Mouse (Mus musculus): ENCODE results near the gene Asb5. TPM values are rescaled to one million over a fixed set of nuclear protein-coding genes. Genes with fewer than 3 reads are reported as not detected.

The Asb5 gene
- polyA plus RNA-seq, 2 experiments = 0.18 to 1.2 TPM

DNA sequence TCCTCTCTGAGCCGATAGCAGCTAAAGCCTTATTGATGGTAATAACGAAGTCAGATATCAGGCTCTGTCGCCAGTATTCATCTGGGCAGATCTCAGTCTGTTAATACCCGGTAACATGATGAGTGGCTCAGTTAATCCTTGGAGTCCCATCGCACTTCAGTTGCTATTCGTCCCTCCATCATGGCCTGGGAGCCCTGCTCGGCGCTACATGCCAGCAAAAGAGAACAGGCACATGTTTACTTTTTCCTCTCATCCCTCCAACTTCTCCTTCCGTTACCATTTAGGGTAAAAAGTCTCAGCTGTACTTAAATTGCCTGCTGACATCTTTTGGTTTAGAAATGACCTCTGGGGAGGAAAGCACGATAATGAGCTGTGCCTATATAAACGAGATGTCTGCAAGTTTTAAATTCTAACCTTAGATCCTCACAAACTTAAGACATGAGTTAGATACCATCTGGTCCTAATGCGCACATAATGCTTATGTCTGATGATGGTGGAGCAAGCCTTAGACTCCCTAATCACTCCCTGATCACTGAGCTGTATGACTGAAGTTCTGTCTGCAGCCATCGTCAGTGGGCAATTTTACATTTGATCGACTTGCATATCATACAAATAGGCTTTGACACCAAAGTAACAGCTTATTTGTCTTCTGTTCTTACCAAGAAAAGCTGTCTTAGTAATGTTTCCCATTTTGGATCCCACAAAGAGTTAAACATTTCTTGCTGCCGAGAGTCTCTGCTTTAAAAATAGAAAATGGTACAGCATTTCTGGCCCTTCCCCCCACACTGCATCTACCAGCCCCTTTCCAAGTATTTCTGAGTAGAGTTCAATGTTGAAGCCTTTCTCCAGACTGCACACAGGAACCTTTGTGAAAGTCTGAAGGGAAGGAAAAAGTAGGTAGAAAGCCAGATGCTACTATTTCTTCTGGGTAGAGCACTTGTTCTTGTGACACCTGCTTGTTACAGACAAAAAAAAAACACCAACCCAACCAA lies 41.5 kb downstream of the Asb5 start:
- 65% methylated on average over 15 of the region's 15 CpGs for WGBS (ENCODE audit: insufficient replicate concordance)
- H3K4me1 ChIP-seq (replicated peaks; ENCODE audit: control insufficient read depth in 2 of 2, insufficient read depth in 2 of 2, low read length in 1 of 2) = peaks cover 0 to 3% of the 10 kb centered on the region in 2 experiments; a peak in 1 of 4 replicates
- H3K9ac ChIP-seq (replicated peaks) = no peak overlapping the region
- no peak overlapping the region for H3K4me2 ChIP-seq (ENCODE audit: low read depth)
- no peaks in the 10 kb centered on the region for H3K9me3 ChIP-seq (ENCODE audit: control insufficient read depth, low read length)
- DNase-seq (ENCODE audit: low read depth in 3 of 3, low spot score in 3 of 3) = no peak
- H3K4me3 ChIP-seq (ENCODE audit: insufficient read depth in 1 of 2, low read depth in 2 of 2, low read length in 2 of 2) = no peak overlapping the region
- ATAC-seq (ENCODE audit: insufficient read depth) = no peak
- no peak overlapping the region for H3K27ac ChIP-seq
- H3K27me3 ChIP-seq (ENCODE audit: control insufficient read depth, insufficient read depth, low read length) = no peaks in the 10 kb centered on the region
- TF ChIP-seq EP300 (IDR thresholded peaks at IDR 0.05; ENCODE audit: low read depth) = no peak
- no peak for TF ChIP-seq CTCF (IDR thresholded peaks at IDR 0.05; ENCODE audit: low read depth)
- H3K36me3 ChIP-seq (replicated peaks; ENCODE audit: control insufficient read depth, insufficient read depth, low read depth) = no peaks in the 10 kb centered on the region

DNA sequence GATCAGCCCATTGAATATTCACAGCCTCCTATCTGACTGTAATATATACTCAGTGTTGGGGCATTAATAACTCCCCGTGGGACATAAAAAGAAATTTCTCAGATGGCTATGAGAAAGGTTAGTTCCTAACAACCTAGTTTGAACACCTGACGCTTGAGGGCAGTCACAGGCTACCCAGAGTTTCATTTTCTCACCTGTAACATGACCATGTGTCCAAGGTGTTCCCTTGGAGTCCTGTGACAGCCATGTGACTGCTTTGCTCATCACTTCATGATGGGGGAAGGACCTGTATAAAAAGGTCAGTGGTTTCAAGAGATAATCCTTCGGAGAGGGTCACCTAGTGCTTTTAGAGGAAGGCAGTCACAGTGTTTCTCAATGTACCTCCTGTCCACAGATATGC lies 52.1 kb downstream of the Asb5 start:
- Histone ChIP-seq H3K36me3 (replicated peaks; ENCODE audit: control insufficient read depth, insufficient read depth, low read depth) (no peaks in the 10 kb centered on the region), H3K4me1 (replicated peaks; ENCODE audit: control insufficient read depth in 2 of 2, insufficient read depth in 2 of 2, low read length in 1 of 2) (no peaks in the 10 kb centered on the region), H3K4me2 (ENCODE audit: low read depth) (no peak overlapping the region), H3K9me3 (ENCODE audit: control insufficient read depth, low read length) (no peaks in the 10 kb centered on the region), H3K9ac (replicated peaks) (no peak overlapping the region), H3K4me3 (ENCODE audit: insufficient read depth in 1 of 2, low read depth in 2 of 2, low read length in 2 of 2) (no peak overlapping the region), H3K27ac (no peak overlapping the region), H3K27me3 (ENCODE audit: control insufficient read depth, insufficient read depth, low read length) (no peaks in the 10 kb centered on the region)
- no peak for TF ChIP-seq CTCF (IDR thresholded peaks at IDR 0.05; ENCODE audit: low read depth)
- TF ChIP-seq EP300 (IDR thresholded peaks at IDR 0.05; ENCODE audit: low read depth) = no peak
- ATAC-seq (ENCODE audit: insufficient read depth) (no peak), DNase-seq (ENCODE audit: low read depth in 3 of 3, low spot score in 3 of 3) (no peak)
- WGBS (ENCODE audit: insufficient replicate concordance) = 48% methylated on average over 3 of the region's 3 CpGs

DNA sequence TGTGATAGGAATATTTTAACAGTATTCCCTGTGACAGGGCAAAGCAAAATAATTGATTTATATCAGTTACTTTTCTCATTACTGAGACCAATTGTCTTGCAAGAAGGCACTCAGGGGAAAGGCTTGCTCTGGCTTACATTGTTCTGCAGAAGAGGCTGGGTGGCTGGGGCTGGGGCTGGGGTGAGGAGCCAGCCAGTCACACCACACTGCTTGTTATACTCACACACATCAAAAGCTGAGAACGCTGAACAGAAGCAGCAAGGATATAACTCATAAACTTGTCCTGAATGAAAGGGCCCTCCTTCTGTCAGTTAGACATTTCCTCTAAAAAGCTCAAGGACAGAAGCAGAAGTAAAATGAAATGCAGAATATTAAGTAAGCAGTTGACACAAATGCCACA lies 53.5 kb downstream of the Asb5 start:
- DNase-seq (ENCODE audit: low read depth in 3 of 3, low spot score in 3 of 3) (no peak), ATAC-seq (ENCODE audit: insufficient read depth) (no peak)
- no peak overlapping the region for H3K27ac ChIP-seq
- H3K9me3 ChIP-seq (ENCODE audit: control insufficient read depth, low read length) = no peaks in the 10 kb centered on the region
- H3K36me3 ChIP-seq (replicated peaks; ENCODE audit: control insufficient read depth, insufficient read depth, low read depth) = no peaks in the 10 kb centered on the region
- no peak overlapping the region for H3K4me2 ChIP-seq (ENCODE audit: low read depth)
- 24% methylated on average over 1 of the region's 1 CpGs for WGBS (ENCODE audit: insufficient replicate concordance)
- H3K4me1 ChIP-seq (replicated peaks; ENCODE audit: control insufficient read depth in 2 of 2, insufficient read depth in 2 of 2, low read length in 1 of 2) = no peaks in the 10 kb centered on the region
- H3K27me3 ChIP-seq (ENCODE audit: control insufficient read depth, insufficient read depth, low read length) = no peaks in the 10 kb centered on the region
- no peak overlapping the region for H3K4me3 ChIP-seq (ENCODE audit: insufficient read depth in 1 of 2, low read depth in 2 of 2, low read length in 2 of 2)
- TF ChIP-seq EP300 (IDR thresholded peaks at IDR 0.05; ENCODE audit: low read depth) (no peak), CTCF (IDR thresholded peaks at IDR 0.05; ENCODE audit: low read depth) (no peak)
- no peak overlapping the region for H3K9ac ChIP-seq (replicated peaks)

DNA sequence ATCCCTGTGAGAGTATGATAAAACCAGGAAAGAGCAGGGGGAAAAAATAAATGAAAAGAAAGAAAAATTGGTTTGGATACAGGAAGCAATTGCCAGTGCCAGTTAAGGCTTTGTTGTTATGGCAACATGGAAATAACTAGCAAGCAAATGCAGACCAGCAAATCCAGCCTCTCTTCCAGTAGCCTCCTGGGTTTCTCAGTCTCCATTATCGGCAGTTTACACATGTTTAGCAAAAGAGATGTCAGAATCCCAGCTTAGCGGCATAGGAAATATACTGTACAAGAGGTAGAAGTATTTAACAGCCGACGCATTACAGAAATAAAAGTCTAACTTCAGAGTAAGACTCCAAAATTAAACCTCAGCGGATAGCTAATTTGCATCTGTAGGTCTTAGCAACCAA lies 65.3 kb downstream of the Asb5 start:
- Histone ChIP-seq H3K36me3 (replicated peaks; ENCODE audit: control insufficient read depth, insufficient read depth, low read depth) (no peaks in the 10 kb centered on the region), H3K9me3 (ENCODE audit: control insufficient read depth, low read length) (no peaks in the 10 kb centered on the region), H3K4me2 (ENCODE audit: low read depth) (no peak overlapping the region), H3K27ac (no peak overlapping the region), H3K4me3 (ENCODE audit: insufficient read depth in 1 of 2, low read depth in 2 of 2, low read length in 2 of 2) (no peak overlapping the region), H3K4me1 (replicated peaks; ENCODE audit: control insufficient read depth in 2 of 2, insufficient read depth in 2 of 2, low read length in 1 of 2) (0 out of 4 replicates have a peak, but pooled peaks cover 0 to 2% of the 10 kb centered on the region in 2 experiments), H3K9ac (replicated peaks) (no peak overlapping the region), H3K27me3 (ENCODE audit: control insufficient read depth, insufficient read depth, low read length) (no peaks in the 10 kb centered on the region)
- WGBS (ENCODE audit: insufficient replicate concordance) = 78% methylated on average over 5 of the region's 5 CpGs
- no peak for ATAC-seq (ENCODE audit: insufficient read depth)
- TF ChIP-seq CTCF (IDR thresholded peaks at IDR 0.05; ENCODE audit: low read depth) (no peak), EP300 (IDR thresholded peaks at IDR 0.05; ENCODE audit: low read depth) (no peak)
- DNase-seq (ENCODE audit: low read depth in 3 of 3, low spot score in 3 of 3) = no peak

DNA sequence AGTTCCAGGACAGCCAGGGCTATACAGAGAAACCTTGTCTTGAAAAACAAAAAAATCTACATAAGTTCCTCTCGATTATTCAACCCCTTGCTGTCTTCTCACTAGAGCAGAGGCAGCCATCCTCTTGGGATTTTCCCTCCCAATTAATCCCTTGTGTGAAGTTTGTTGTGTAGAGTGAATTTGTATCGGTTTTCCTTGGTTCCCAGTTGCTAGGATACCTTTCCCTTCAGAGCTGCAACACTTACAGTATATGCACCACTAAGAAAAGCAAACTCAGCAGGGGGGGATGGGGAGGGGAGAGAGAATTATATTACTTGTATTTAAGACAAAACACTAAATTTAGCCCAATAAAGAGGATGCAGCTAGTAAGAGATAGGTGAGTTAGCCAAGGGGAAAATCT lies 66.7 kb downstream of the Asb5 start:
- Histone ChIP-seq H3K9me3 (ENCODE audit: control insufficient read depth, low read length) (no peaks in the 10 kb centered on the region), H3K27me3 (ENCODE audit: control insufficient read depth, insufficient read depth, low read length) (no peaks in the 10 kb centered on the region), H3K4me3 (ENCODE audit: insufficient read depth in 1 of 2, low read depth in 2 of 2, low read length in 2 of 2) (no peak overlapping the region), H3K9ac (replicated peaks) (no peak overlapping the region), H3K4me1 (replicated peaks; ENCODE audit: control insufficient read depth in 2 of 2, insufficient read depth in 2 of 2, low read length in 1 of 2) (peaks cover 0 to 4% of the 10 kb centered on the region in 2 experiments; a peak in 1 of 4 replicates), H3K4me2 (ENCODE audit: low read depth) (no peak overlapping the region), H3K36me3 (replicated peaks; ENCODE audit: control insufficient read depth, insufficient read depth, low read depth) (no peaks in the 10 kb centered on the region), H3K27ac (no peak overlapping the region)
- ATAC-seq (ENCODE audit: insufficient read depth) = no peak
- DNase-seq (ENCODE audit: low read depth in 3 of 3, low spot score in 3 of 3) = no peak
- TF ChIP-seq EP300 (IDR thresholded peaks at IDR 0.05; ENCODE audit: low read depth) (no peak), CTCF (IDR thresholded peaks at IDR 0.05; ENCODE audit: low read depth) (no peak)
- 42% methylated on average over 2 of the region's 2 CpGs for WGBS (ENCODE audit: insufficient replicate concordance)

All from liver, embryonic 14.5 days (tissue).